Mouse (Mus musculus): ENCODE data around the gene Ccdc71l.

Gene Ccdc71l

GRCm38 (mm10) chr12:32378528-32379295 lies at the start of gene Ccdc71l:
Gene Ccdc71l, plus strand, starts transcription at chr12:32378704.
- in situ Hi-C loops (cut with MboI, MseI): no loop called here

GRCm38 (mm10) chr12:32339078-32339477 lies 39.4 kb upstream of the Ccdc71l start:
- in situ Hi-C loops (cut with MboI, MseI): no loop called here

DNA sequence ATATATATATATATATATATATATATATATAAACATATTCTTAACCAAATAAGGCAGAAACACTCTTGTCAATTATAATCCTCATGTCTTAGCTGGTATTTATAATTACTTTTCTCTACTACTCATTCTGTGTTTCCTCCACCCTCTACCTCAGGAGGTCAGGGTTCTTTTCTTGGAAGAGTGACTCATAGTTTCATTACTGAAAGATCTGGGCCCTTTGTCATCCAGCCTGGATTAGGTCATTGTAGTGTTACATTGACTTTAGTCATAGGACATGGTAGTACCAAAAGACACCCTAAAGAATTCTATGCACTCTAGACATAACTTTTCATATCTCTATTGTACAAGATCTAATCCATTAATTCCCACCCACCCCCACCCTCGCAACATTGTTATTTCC lies 35.0 kb upstream of the Ccdc71l start:
- in situ Hi-C loops (cut with MboI, MseI): no loop called here

GRCm38 (mm10) chr12:32346121-32346520 lies 32.4 kb upstream of the Ccdc71l start:
- in situ Hi-C loops (cut with MboI, MseI): no loop called here

DNA sequence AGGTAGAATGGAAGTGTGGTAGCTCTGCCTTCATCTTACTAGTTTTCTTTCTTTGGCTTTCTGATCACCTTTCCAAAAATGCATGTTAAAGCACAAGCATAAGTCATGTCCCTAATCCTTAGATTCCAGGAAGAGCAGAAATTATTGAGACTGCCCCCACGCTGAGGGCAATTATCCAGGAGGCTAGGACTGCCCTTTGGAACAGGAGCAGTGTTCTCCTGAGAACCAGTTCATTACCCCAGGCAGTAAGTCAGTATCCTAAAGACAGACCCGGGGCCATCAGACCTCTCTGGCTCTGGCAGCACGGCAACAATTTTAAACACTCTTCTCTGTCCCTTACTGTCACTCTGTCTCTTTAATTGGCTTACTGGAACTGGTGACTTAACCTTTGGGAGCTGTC lies 30.0 kb upstream of the Ccdc71l start:
- in situ Hi-C loops (cut with MboI, MseI): no loop called here

GRCm38 (mm10) chr12:32351874-32352273 lies 26.6 kb upstream of the Ccdc71l start:
- in situ Hi-C loops (cut with MboI, MseI): no loop called here

DNA sequence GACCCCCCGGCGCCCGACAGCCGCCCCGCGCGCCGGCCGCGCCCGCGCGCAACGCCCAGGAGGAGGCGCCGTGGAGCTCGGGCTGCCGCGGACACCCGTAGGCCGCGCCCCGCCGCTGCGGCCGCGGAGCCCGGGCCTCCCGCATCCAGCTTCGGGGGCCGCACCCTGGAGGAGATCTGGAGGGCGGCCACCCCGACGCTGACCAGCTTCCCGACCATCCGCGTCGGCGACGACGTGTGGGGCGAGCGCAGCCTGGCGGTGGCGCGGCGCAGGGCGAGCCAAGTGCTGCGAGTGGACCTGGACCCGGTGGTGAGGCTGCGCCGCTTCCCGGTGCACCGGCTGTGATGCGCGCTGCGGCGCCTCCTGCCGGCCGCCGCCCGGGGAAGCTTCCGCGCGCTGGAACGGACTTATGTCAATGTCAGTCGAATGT lies 807 bp downstream of the Ccdc71l start:
- in situ Hi-C loops (cut with MboI, MseI): no loop called here

- in situ Hi-C loops (cut with MboI, MseI): loop anchor here in 1 of 2 experiments (5.0 to 10.0 kb wide), 2 partner anchors 63 to 425 kb away; partner anchors contain the start of gene Hbp1
Observed at GRCm38 (mm10) chr12:32379731-32380130, 1.2 kb downstream of the Ccdc71l start.

- in situ Hi-C loops (cut with MboI, MseI): loop anchor here in 1 of 2 experiments (5.0 to 10.0 kb wide), 2 partner anchors 62 to 426 kb away; partner anchors contain the start of gene Hbp1
Observed at GRCm38 (mm10) chr12:32380457-32380856, 2.0 kb downstream of the Ccdc71l start.

DNA sequence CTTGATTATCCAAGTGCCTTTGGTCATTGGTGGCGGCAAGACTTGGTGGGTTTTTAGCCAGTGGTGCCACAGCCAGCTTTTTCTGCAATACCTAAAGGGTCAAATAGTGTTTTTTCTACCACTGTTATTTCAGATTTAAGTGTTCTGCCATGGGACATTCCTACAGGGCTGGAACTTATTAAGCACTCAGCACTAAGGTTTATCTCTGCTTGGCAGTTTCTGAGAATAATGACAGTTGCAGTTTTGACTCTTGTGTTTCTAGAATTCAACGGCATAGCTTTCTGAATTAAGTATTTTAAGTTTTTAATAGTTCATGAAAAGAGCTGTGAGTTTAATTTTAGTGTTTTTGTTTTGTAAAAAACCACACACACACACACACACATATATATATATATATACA lies 2.5 kb downstream of the Ccdc71l start:
- in situ Hi-C loops (cut with MboI, MseI): loop anchor here in 1 of 2 experiments (5.0 to 10.0 kb wide), 2 partner anchors 61 to 426 kb away; partner anchors contain the start of gene Hbp1

DNA sequence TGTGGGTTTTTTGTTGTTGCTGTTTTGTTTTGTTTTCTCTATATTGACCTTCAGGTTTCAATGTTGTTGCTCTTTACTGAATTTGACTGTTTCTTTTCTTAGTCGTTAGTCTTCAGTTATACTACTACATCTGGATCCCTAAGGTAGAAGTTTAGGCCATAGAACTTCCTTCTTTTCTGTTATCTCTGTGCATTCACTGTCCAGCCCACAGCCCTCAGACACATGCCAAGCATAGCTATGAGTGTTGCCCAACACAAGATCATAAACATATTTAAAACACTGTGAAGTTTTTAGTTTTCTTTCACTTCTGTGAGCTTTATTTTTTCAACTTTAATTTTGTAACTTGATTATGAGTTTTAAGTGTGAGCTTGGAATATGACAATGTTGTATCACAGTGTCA lies 41.0 kb downstream of the Ccdc71l start:
- in situ Hi-C loops (cut with MboI, MseI): no loop called here

- in situ Hi-C loops (cut with MboI, MseI): no loop called here
Observed at GRCm38 (mm10) chr12:32427832-32428231, 49.3 kb downstream of the Ccdc71l start.

DNA sequence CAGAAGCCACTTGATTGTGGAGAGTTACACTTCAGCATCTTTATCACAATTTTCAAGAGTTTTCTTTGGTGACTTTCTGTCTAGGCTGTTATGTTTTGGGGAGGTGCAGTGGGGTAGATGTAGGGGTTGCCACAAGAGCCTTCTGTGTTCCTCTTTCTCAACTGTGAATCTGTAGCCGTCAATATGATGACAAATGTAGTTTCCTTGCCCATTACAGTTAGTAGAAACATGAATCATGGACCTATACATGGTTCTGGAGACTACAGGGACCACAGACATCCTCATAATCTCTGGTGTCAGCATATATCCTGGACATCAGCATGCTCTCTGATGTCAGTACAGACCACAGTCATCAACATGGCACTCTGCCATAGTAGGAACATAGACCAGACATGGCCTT lies 52.5 kb downstream of the Ccdc71l start:
- in situ Hi-C loops (cut with MboI, MseI): no loop called here
